In the genomic region with DNA sequence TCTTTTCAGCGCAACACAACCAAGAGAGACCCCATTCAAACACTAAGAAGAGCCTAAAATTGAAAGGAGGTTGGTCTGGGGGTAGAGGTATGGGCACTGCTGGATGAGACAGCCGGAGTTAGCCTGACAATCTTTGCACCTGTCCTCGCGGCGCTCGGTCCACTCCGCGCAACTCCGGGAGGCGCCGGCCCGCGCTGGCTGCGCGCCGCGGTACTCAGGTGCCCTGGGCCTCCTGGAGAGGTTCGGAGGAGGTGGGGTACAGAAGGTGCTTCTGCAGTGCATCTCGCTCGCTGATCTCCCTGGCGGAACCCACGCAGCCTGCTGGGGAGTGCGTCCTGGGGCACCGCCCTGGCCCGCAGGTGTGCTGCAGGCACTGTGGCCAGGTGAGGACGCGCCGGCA, we compare ENCODE assay signal across 8 mouse cellular contexts. TPM values are rescaled to one million over a fixed set of nuclear protein-coding genes. Genes with fewer than 3 reads are reported as not detected.
DNase-seq lines count a peak whose midpoint lies in the region; ATAC-seq and TF ChIP-seq lines count a peak whose summit lies in the region.
"Had no signal": no experiment of that assay in that cellular context is flagged by ENCODE, and none has a peak within 500 bp of the region (broad histone marks: within the 10 kb centered on the region; RNA-seq: fewer than 3 reads in every experiment).

Elavl2 (minus strand) TSS at position 363 of the 400 bp plus-strand sequence.

- peak in 1 of 2 experiments; percentile 11 for DNase-seq in left cerebral cortex, adult 2 months (ENCODE audit: extremely low spot score in 1 of 2, low spot score in 2 of 2)
- no peak for DNase-seq in left cerebral cortex, adult 9 months (ENCODE audit: low spot score in 2 of 2)
- no peak for DNase-seq in left cerebral cortex, postnatal 25 days (ENCODE audit: low spot score in 2 of 2)
- peak; percentile 9 for DNase-seq in retina, postnatal 1 day
- no peak for DNase-seq in gastrocnemius, postnatal 36 days
- DNase-seq in adrenal gland, postnatal 25 days = no peak
- DNase-seq: kidney, postnatal 14 days had no signal

- under 1% methylated on average over 28 of the region's 28 CpGs for WGBS in forebrain, embryonic 16.5 days

- H3K4me1 ChIP-seq in forebrain, embryonic 16.5 days (replicated peaks; ENCODE audit: control insufficient read depth, insufficient read depth, low read length) = peaks cover 10% of the 10 kb centered on the region

- H3K9me3 ChIP-seq in forebrain, embryonic 16.5 days (ENCODE audit: control insufficient read depth, low read length) = no peaks in the 10 kb centered on the region

- no peak for TF ChIP-seq CTCF in left cerebral cortex, adult 2 months (IDR thresholded peaks at IDR 0.05)

- peak within 1 kb of the TSS; percentile 57 for H3K9ac ChIP-seq in forebrain, embryonic 16.5 days (replicated peaks; ENCODE audit: low read depth, low read length)

- peak; percentile 24 for ATAC-seq in forebrain, embryonic 16.5 days

- H3K27me3 ChIP-seq in forebrain, embryonic 16.5 days (replicated peaks; ENCODE audit: control insufficient read depth, insufficient read depth, low read length) = 0 out of 2 replicates have a peak, but pooled peaks cover 2% of the 10 kb centered on the region

- H3K36me3 ChIP-seq in forebrain, embryonic 16.5 days (ENCODE audit: control insufficient read depth, insufficient read depth) = no peaks in the 10 kb centered on the region

- peak within 1 kb of the TSS; percentile 88 for H3K4me2 ChIP-seq in forebrain, embryonic 16.5 days (ENCODE audit: low read length)

- no peak within 1 kb of the TSS for H3K27ac ChIP-seq in left cerebral cortex, adult 2 months
- H3K27ac ChIP-seq in forebrain, embryonic 16.5 days (ENCODE audit: low read length) = no peak within 1 kb of the TSS; the same call in 1 of the 2 replicates

- intact Hi-C loops in left cerebral cortex, adult 2 months (cut with DNase I) = no loop called here
- intact Hi-C loops in left cerebral cortex, postnatal 25 days (cut with DNase I) = no loop called here
- intact Hi-C loops in gastrocnemius, postnatal 36 days (cut with DNase I) = no loop called here

- H3K4me3 ChIP-seq in left cerebral cortex, adult 2 months = peak within 1 kb of the TSS; percentile 43
- peak within 1 kb of the TSS; percentile 46 for H3K4me3 ChIP-seq in forebrain, embryonic 16.5 days (replicated peaks; ENCODE audit: low read length)

RNA-seq across cellular contexts. Expression of gene Elavl2, which starts in this region (rescaled TPM):
- total RNA-seq in left cerebral cortex, adult 2 months (2021) = 100 to 1,000 TPM; 104 to 114 TPM
- 157 and 164 TPM in 2 replicates for polyA plus RNA-seq in forebrain, embryonic 16.5 days (2015; fragmentation: Nextera tagmentation; extraction: Ambion mirVana)
- total RNA-seq in left cerebral cortex, postnatal 25 days (2021) = 100 to 1,000 TPM; 107 to 109 TPM
- total RNA-seq in gastrocnemius, postnatal 36 days (2021) = under 1 TPM; 0.12 to 0.20 TPM
- total RNA-seq in adrenal gland, postnatal 25 days (2021) = 1.2 and 2.9 TPM in 2 replicates

Comparison
In these comparisons a context has a peak if more than half of its experiments do, and no peak if none do; other contexts are left out.
1. RNA of gene Elavl2 (total RNA-seq): 104 to 114 TPM in left cerebral cortex, adult 2 months and 107 to 109 TPM in left cerebral cortex, postnatal 25 days; 1.2 to 2.9 TPM in adrenal gland, postnatal 25 days and 0.12 to 0.20 TPM in gastrocnemius, postnatal 36 days; every median in the first group is over 10 times any median in the second.